Mouse (Mus musculus): ENCODE measurements around the gene Erfe.

The Erfe gene

GRCm38 (mm10) chr1:91373414-91373835 is 7.2 kb downstream of the Erfe start:
- DNase-seq (ENCODE audit: low read depth, low spot score) = no peak

- DNase-seq (ENCODE audit: low read depth, low spot score) = peak; percentile 65
These were observed 14.3 kb downstream of the Erfe start for GRCm38 (mm10) chr1:91380453-91381090.

GRCm38 (mm10) chr1:91381091-91381471 is 14.9 kb downstream of the Erfe start:
- no peak for DNase-seq (ENCODE audit: low read depth, low spot score)

- no peak for DNase-seq (ENCODE audit: low read depth, low spot score)
These were observed 24.1 kb downstream of the Erfe start for GRCm38 (mm10) chr1:91390369-91390768.

GRCm38 (mm10) chr1:91397927-91398259 is 31.7 kb downstream of the Erfe start:
- DNase-seq (ENCODE audit: low read depth, low spot score) = no peak

GRCm38 (mm10) chr1:91398260-91399062 is 32.2 kb downstream of the Erfe start, which contains the start of gene Ilkap:
Ilkap (minus strand) TSS chr1:91398815.
- peak; percentile 89 for DNase-seq (ENCODE audit: low read depth, low spot score)

GRCm38 (mm10) chr1:91404976-91405375 is 38.7 kb downstream of the Erfe start:
- no peak for DNase-seq (ENCODE audit: low read depth, low spot score)

- DNase-seq (ENCODE audit: low read depth, low spot score) = no peak
These were observed 39.4 kb downstream of the Erfe start for GRCm38 (mm10) chr1:91405406-91406169.

GRCm38 (mm10) chr1:91407819-91408218 is 41.6 kb downstream of the Erfe start:
- no peak for DNase-seq (ENCODE audit: low read depth, low spot score)

- no peak for DNase-seq (ENCODE audit: low read depth, low spot score)
These were observed 45.5 kb downstream of the Erfe start for GRCm38 (mm10) chr1:91411631-91412285.

- no peak for DNase-seq (ENCODE audit: low read depth, low spot score)
These were observed 46.2 kb downstream of the Erfe start for GRCm38 (mm10) chr1:91412286-91413029.

- peak; percentile 92 for DNase-seq (ENCODE audit: low read depth, low spot score)
These were observed 46.8 kb downstream of the Erfe start for GRCm38 (mm10) chr1:91413030-91413506.

- DNase-seq (ENCODE audit: low read depth, low spot score) = no peak
These were observed 47.3 kb downstream of the Erfe start for GRCm38 (mm10) chr1:91413536-91413897.

- peak; percentile 77 for DNase-seq (ENCODE audit: low read depth, low spot score)
These were observed 47.8 kb downstream of the Erfe start, which contains the start of gene Hes6 for GRCm38 (mm10) chr1:91413898-91414594. Hes6 (minus strand) TSS chr1:91414038.

GRCm38 (mm10) chr1:91414903-91415302 is 48.7 kb downstream of the Erfe start:
- no peak for DNase-seq (ENCODE audit: low read depth, low spot score)

GRCm38 (mm10) chr1:91415311-91415710 is 49.1 kb downstream of the Erfe start:
- DNase-seq (ENCODE audit: low read depth, low spot score) = no peak

- DNase-seq (ENCODE audit: low read depth, low spot score) = no peak
These were observed 51.8 kb downstream of the Erfe start for GRCm38 (mm10) chr1:91417991-91418390.

- DNase-seq (ENCODE audit: low read depth, low spot score) = no peak
These were observed 53.8 kb downstream of the Erfe start for GRCm38 (mm10) chr1:91419862-91420600.

- DNase-seq (ENCODE audit: low read depth, low spot score) = no peak
These were observed 54.4 kb downstream of the Erfe start for GRCm38 (mm10) chr1:91420601-91421065.

All from retina, postnatal 7 days (tissue).